In genomic region chr11:114662746-114663362, GRCm38 (mm10) we compare ENCODE assay signal across 8 mouse cellular contexts. TPM values are rescaled to one million over a fixed set of nuclear protein-coding genes. Genes with fewer than 3 reads are reported as not detected.
DNase-seq lines count a peak whose midpoint lies in the region; ATAC-seq and TF ChIP-seq lines count a peak whose summit lies in the region.

No protein-coding gene starts in this region.

- no peaks in the 10 kb centered on the region for H3K79me2 ChIP-seq in C2C12 (ENCODE audit: control insufficient read depth, insufficient read depth)

- ATAC-seq in hindbrain, embryonic 12.5 days (ENCODE audit: low FRiP score), result no peak
- ATAC-seq in embryonic facial prominence, embryonic 14.5 days (ENCODE audit: low read depth), result no peak

- no peaks in the 10 kb centered on the region for H3K79me3 ChIP-seq in C2C12 (ENCODE audit: low read depth)

- TF ChIP-seq CTCF in C2C12 (IDR thresholded peaks at IDR 0.05; ENCODE audit: control insufficient read depth, insufficient read depth, insufficient read length), result peak; percentile 73

- H3K9me3 ChIP-seq in hindbrain, embryonic 10.5 days, result no peaks in the 10 kb centered on the region
- H3K9me3 ChIP-seq in hindbrain, embryonic 12.5 days (replicated peaks), result no peaks in the 10 kb centered on the region
- no peaks in the 10 kb centered on the region for H3K9me3 ChIP-seq in embryonic facial prominence, embryonic 14.5 days (ENCODE audit: control insufficient read depth, low read length)

- DNase-seq in hindbrain, embryonic 10.5 days (ENCODE audit: low spot score), result peak; percentile 64
- peak; percentile 27 for DNase-seq in adipocyte (ENCODE audit: low spot score)
- DNase-seq in embryonic facial prominence, embryonic 14.5 days (ENCODE audit: low spot score), result peak; percentile 41
- peak; percentile 82 to 83 for DNase-seq in layer of hippocampus, postnatal 10 days (ENCODE audit: low spot score in 2 of 2)
- DNase-seq in natural killer cell, adult 2 months (ENCODE audit: low spot score in 2 of 2), result peak; percentile 41 to 60
- peak; percentile 82 for DNase-seq in thymus, postnatal 4 days

- peaks cover under 1% of the 10 kb centered on the region for H3K4me1 ChIP-seq in hindbrain, embryonic 10.5 days (replicated peaks)
- H3K4me1 ChIP-seq in hindbrain, embryonic 12.5 days, result peaks cover under 1% of the 10 kb centered on the region
- no peaks in the 10 kb centered on the region for H3K4me1 ChIP-seq in embryonic facial prominence, embryonic 14.5 days (ENCODE audit: control insufficient read depth, insufficient read depth, low read length)

- no peak overlapping the region for H3K4me2 ChIP-seq in hindbrain, embryonic 12.5 days (replicated peaks)
- H3K4me2 ChIP-seq in embryonic facial prominence, embryonic 14.5 days (ENCODE audit: low read depth, low read length), result no peak overlapping the region

- H3K27ac ChIP-seq in hindbrain, embryonic 10.5 days, result no peak overlapping the region
- H3K27ac ChIP-seq in hindbrain, embryonic 12.5 days, result no peak overlapping the region
- H3K27ac ChIP-seq in embryonic facial prominence, embryonic 14.5 days (replicated peaks; ENCODE audit: low read depth, low read length), result no peak overlapping the region

- H3K9ac ChIP-seq in hindbrain, embryonic 12.5 days, result no peak overlapping the region
- no peak overlapping the region for H3K9ac ChIP-seq in embryonic facial prominence, embryonic 14.5 days (ENCODE audit: low read depth, low read length)

- H3K36me3 ChIP-seq in hindbrain, embryonic 10.5 days, result no peaks in the 10 kb centered on the region
- no peaks in the 10 kb centered on the region for H3K36me3 ChIP-seq in hindbrain, embryonic 12.5 days
- H3K36me3 ChIP-seq in C2C12 (ENCODE audit: control insufficient read depth, insufficient read depth), result no peaks in the 10 kb centered on the region
- no peaks in the 10 kb centered on the region for H3K36me3 ChIP-seq in embryonic facial prominence, embryonic 14.5 days (ENCODE audit: control insufficient read depth, insufficient read depth, low read length)

- H3K27me3 ChIP-seq in hindbrain, embryonic 10.5 days (ENCODE audit: insufficient read depth, poor library complexity, severe bottlenecking), result peaks cover 20% of the 10 kb centered on the region
- H3K27me3 ChIP-seq in hindbrain, embryonic 12.5 days, result peaks cover 21% of the 10 kb centered on the region
- H3K27me3 ChIP-seq in C2C12 (ENCODE audit: control insufficient read depth, insufficient read depth, insufficient read length), result peaks cover 11% of the 10 kb centered on the region
- no peaks in the 10 kb centered on the region; the same call in 1 of the 2 replicates for H3K27me3 ChIP-seq in embryonic facial prominence, embryonic 14.5 days (replicated peaks; ENCODE audit: control insufficient read depth, insufficient read depth, low read length)

- 39% methylated on average over 6 of the region's 6 CpGs for WGBS in hindbrain, embryonic 10.5 days
- 37% methylated on average over 6 of the region's 6 CpGs for WGBS in hindbrain, embryonic 12.5 days
- WGBS in embryonic facial prominence, embryonic 14.5 days, result 24% methylated on average over 6 of the region's 6 CpGs

- no peak overlapping the region for H3K4me3 ChIP-seq in hindbrain, embryonic 10.5 days
- H3K4me3 ChIP-seq in hindbrain, embryonic 12.5 days, result no peak overlapping the region
- H3K4me3 ChIP-seq in C2C12 (ENCODE audit: insufficient read depth, poor library complexity, severe bottlenecking), result no peak overlapping the region
- no peak overlapping the region for H3K4me3 ChIP-seq in embryonic facial prominence, embryonic 14.5 days (ENCODE audit: low read depth, low read length)

- H3ac ChIP-seq in C2C12 (ENCODE audit: control insufficient read depth, insufficient read length, low read depth), result no peak overlapping the region

TF ChIP-seq in C2C12, 6 proteins besides CTCF, POLR2A, EP300 and RAD21:
- no peak for TF ChIP-seq MAX (IDR thresholded peaks at IDR 0.05)
- TF ChIP-seq CEBPB (IDR thresholded peaks at IDR 0.05; ENCODE audit: low read depth), result no peak
- TF ChIP-seq MYOG (IDR thresholded peaks at IDR 0.05; ENCODE audit: control insufficient read depth, extremely low read depth, insufficient read length), result no peak
- no peak for TF ChIP-seq MYOD1 (IDR thresholded peaks at IDR 0.05; ENCODE audit: control insufficient read depth, insufficient read length, low read depth)
- no peak for TF ChIP-seq FOSL1 (IDR thresholded peaks at IDR 0.05; ENCODE audit: insufficient read depth, low read length, poor library complexity, severe bottlenecking)
- TF ChIP-seq USF1 (IDR thresholded peaks at IDR 0.05; ENCODE audit: low read depth), result no peak
TF ChIP-seq in C2C12: peak in this region for 0.

RNA-seq across cellular contexts. Expression of gene Rpl38, which starts 5.5 kb away (rescaled TPM):
- polyA plus RNA-seq in hindbrain, embryonic 10.5 days (2016; fragmentation: Nextera tagmentation; extraction: Ambion mirVana), result 959 and 1,042 TPM in 2 replicates
- polyA plus RNA-seq in hindbrain, embryonic 12.5 days (2016; fragmentation: Nextera tagmentation; extraction: Ambion mirVana), result 787 and 856 TPM in 2 replicates
- polyA plus RNA-seq in C2C12 (2012; fragmentation: generic; extraction: Trizol), result 3,802 TPM
- polyA plus RNA-seq in embryonic facial prominence, embryonic 14.5 days (2014; fragmentation: Nextera tagmentation; extraction: Ambion mirVana), result 1,079 and 1,191 TPM in 2 replicates
- 1,000 to 10,000 TPM; 1,016 to 1,166 TPM for total RNA-seq in layer of hippocampus, postnatal 10 days (2021)

RNA-seq across cellular contexts. Expression of gene Ttyh2, which starts 12.4 kb away (rescaled TPM):
- polyA plus RNA-seq in hindbrain, embryonic 10.5 days (2016; fragmentation: Nextera tagmentation; extraction: Ambion mirVana), result 15.6 and 15.9 TPM in 2 replicates
- polyA plus RNA-seq in hindbrain, embryonic 12.5 days (2016; fragmentation: Nextera tagmentation; extraction: Ambion mirVana), result 18.0 and 23.8 TPM in 2 replicates
- polyA plus RNA-seq in C2C12 (2012; fragmentation: generic; extraction: Trizol), result 20.1 TPM
- polyA plus RNA-seq in embryonic facial prominence, embryonic 14.5 days (2014; fragmentation: Nextera tagmentation; extraction: Ambion mirVana), result 37.7 and 41.1 TPM in 2 replicates
- 10 to 100 TPM; 27.3 to 28.7 TPM for total RNA-seq in layer of hippocampus, postnatal 10 days (2021)

Comparison
In these comparisons a context has a peak if more than half of its experiments do, and no peak if none do; other contexts are left out.
1. DNase-seq: peak in every context shown above with its lines; median percentile 82 in layer of hippocampus, postnatal 10 days; 82 in thymus, postnatal 4 days; 64 in hindbrain, embryonic 10.5 days; 50 in natural killer cell, adult 2 months; 41 in embryonic facial prominence, embryonic 14.5 days; 27 in adipocyte.